In the genomic region with DNA sequence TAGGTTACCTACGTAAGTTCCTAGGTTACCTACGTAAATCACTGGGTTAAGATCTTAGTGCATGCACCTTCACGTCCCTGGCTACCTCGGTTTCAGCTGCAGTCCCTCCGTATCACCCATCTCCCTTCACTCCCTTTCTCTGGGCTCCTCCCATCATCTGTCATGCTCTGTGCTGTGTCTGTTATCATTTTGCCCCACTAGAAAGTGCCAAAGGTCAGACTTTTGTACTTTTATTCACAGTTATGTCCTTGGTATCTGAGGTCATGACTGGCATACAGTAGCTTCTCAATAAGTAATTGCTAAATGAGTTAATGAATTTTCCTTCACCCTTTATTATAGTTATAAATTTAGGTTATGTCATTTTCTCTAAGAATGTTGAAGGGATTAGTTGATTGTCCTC, we compare ENCODE assay signal across 32 mouse cellular contexts. TPM values are rescaled to one million over a fixed set of nuclear protein-coding genes. Genes with fewer than 3 reads are reported as not detected.
"Had no signal": no experiment of that assay in that cellular context is flagged by ENCODE, and none has a peak within 500 bp of the region (broad histone marks: within the 10 kb centered on the region; RNA-seq: fewer than 3 reads in every experiment).

No protein-coding gene starts in this region.

- H3K4me2 ChIP-seq: heart, embryonic 11.5 days; heart, embryonic 13.5 days; heart, embryonic 15.5 days; hindbrain, embryonic 12.5 days; hindbrain, embryonic 14.5 days; kidney, embryonic 15.5 days; limb, embryonic 12.5 days; liver, embryonic 11.5 days; liver, embryonic 13.5 days; liver, embryonic 15.5 days had no signal

- H3K4me1 ChIP-seq: hindbrain, embryonic 12.5 days; limb, embryonic 12.5 days had no signal

- H3K4me3 ChIP-seq: gastrocnemius, adult 2 months; heart, adult 2 months; heart, embryonic 13.5 days; heart, embryonic 15.5 days; hindbrain, embryonic 10.5 days; hindbrain, embryonic 12.5 days; kidney, embryonic 15.5 days; layer of hippocampus, adult 2 months; left cerebral cortex, adult 2 months; limb, embryonic 10.5 days; limb, embryonic 12.5 days; liver, embryonic 13.5 days; liver, embryonic 15.5 days had no signal

- ATAC-seq: hindbrain, embryonic 16.5 days had no signal

- DNase-seq: gastrocnemius, adult 2 months; gastrocnemius, postnatal 10 days; gastrocnemius, postnatal 25 days; heart, adult 2 months; heart, postnatal 4 days; kidney, adult 11 months; kidney, adult 2 months; kidney, adult 9 months; kidney, postnatal 14 days; kidney, postnatal 36 days; liver, embryonic 13.5 days had no signal

- H3K27ac ChIP-seq: gastrocnemius, adult 2 months; heart, adult 2 months; heart, embryonic 13.5 days; heart, embryonic 15.5 days; hindbrain, embryonic 10.5 days; hindbrain, embryonic 12.5 days; hindbrain, embryonic 14.5 days; kidney, embryonic 15.5 days; kidney, postnatal 0 days; layer of hippocampus, adult 2 months; left cerebral cortex, adult 2 months; limb, embryonic 10.5 days; limb, embryonic 12.5 days; liver, embryonic 13.5 days; liver, embryonic 15.5 days had no signal

- H3K36me3 ChIP-seq: hindbrain, embryonic 12.5 days had no signal

- H3K9me3 ChIP-seq: heart, embryonic 13.5 days; heart, embryonic 15.5 days; hindbrain, embryonic 10.5 days; hindbrain, embryonic 12.5 days; kidney, embryonic 15.5 days; limb, embryonic 10.5 days; limb, embryonic 12.5 days; liver, embryonic 13.5 days; liver, embryonic 15.5 days had no signal

- H3K27me3 ChIP-seq: heart, embryonic 13.5 days; heart, embryonic 15.5 days; hindbrain, embryonic 12.5 days; kidney, embryonic 15.5 days; limb, embryonic 12.5 days; liver, embryonic 13.5 days; liver, embryonic 15.5 days had no signal

- H3K9ac ChIP-seq: heart, embryonic 13.5 days; heart, embryonic 15.5 days; hindbrain, embryonic 12.5 days; hindbrain, embryonic 14.5 days; kidney, embryonic 15.5 days; limb, embryonic 12.5 days; liver, embryonic 13.5 days; liver, embryonic 15.5 days had no signal

RNA-seq across cellular contexts. Expression of gene Otp, which starts 49.0 kb away (rescaled TPM):
- total RNA-seq: gastrocnemius, adult 2 months; gastrocnemius, postnatal 10 days; gastrocnemius, postnatal 25 days; heart, adult 2 months; heart, postnatal 25 days; heart, postnatal 4 days; layer of hippocampus, adult 2 months; layer of hippocampus, postnatal 10 days; layer of hippocampus, postnatal 25 days had no signal
- polyA plus RNA-seq: gonadal fat pad, adult 2 months; heart, adult 2 months; heart, embryonic 11.5 days; heart, embryonic 13.5 days; heart, embryonic 15.5 days; heart, postnatal 0 days; kidney, adult 2 months; kidney, embryonic 15.5 days; kidney, postnatal 0 days; large intestine, adult 2 months; limb, embryonic 10.5 days; limb, embryonic 12.5 days; liver, embryonic 11.5 days; liver, embryonic 13.5 days; liver, embryonic 15.5 days had no signal
